Mouse (Mus musculus) hindbrain, embryonic 14.5 days (tissue): ENCODE results near the gene Nlrp6. TPM values are rescaled to one million over a fixed set of nuclear protein-coding genes. Genes with fewer than 3 reads are reported as not detected.
"Not testable (repeated sequence)": the region's sequence is repeated elsewhere in the genome, so short reads cannot be mapped to it uniquely, and the experiment has no call there.

Experiments
- ATAC-seq: fragments of 200-750 bp; cut with Nextera tagmentation; 2 replicates; pipeline ENCODE4 v1.8.0; 2017; ENCODE audit warnings: moderate number of reproducible peaks, mild to moderate bottlenecking, moderate TSS enrichment, moderate library complexity; ENCODE audit not compliant: low FRiP score
- DNase-seq: peaks from one replicate; pipeline ENCODE4 v3.0.0-alpha.2; 2015; ENCODE audit warnings: low spot score
- H3K27ac ChIP-seq: fragments of 300-500 bp; sonication (generic); 2 replicates; pipeline ENCODE4 v1.5.1; 2014; ENCODE audit warnings: mild to moderate bottlenecking, moderate library complexity
- H3K27me3 ChIP-seq: fragments of 300-500 bp; sonication (generic); 2 replicates; pipeline ENCODE4 v1.6.1; 2014; ENCODE audit warnings: mild to moderate bottlenecking, low read length, mixed read lengths; ENCODE audit not compliant: control insufficient read depth, insufficient read depth
- H3K36me3 ChIP-seq: fragments of 300-500 bp; sonication (generic); replicated peaks from 2 replicates; pipeline ENCODE4 v1.6.1; 2014; ENCODE audit not compliant: control insufficient read depth, insufficient read depth
- H3K4me1 ChIP-seq: fragments of 300-500 bp; sonication (generic); replicated peaks from 2 replicates; pipeline ENCODE4 v1.6.1; 2014; ENCODE audit warnings: antibody characterized with exemption, low read length, mixed read lengths; ENCODE audit not compliant: control insufficient read depth, insufficient read depth
- H3K4me2 ChIP-seq: fragments of 300-500 bp; sonication (generic); replicated peaks from 2 replicates; pipeline ENCODE4 v1.6.1; 2014; ENCODE audit warnings: mild to moderate bottlenecking, moderate library complexity
- H3K4me3 ChIP-seq: fragments of 300-500 bp; sonication (generic); replicated peaks from 2 replicates; pipeline ENCODE4 v1.5.1; 2014; ENCODE audit warnings: mild to moderate bottlenecking, low read length
- H3K9ac ChIP-seq: fragments of 300-500 bp; sonication (generic); 2 replicates; pipeline ENCODE4 v1.6.1; 2014
- H3K9me3 ChIP-seq: fragments of 300-500 bp; sonication (generic); 2 replicates; pipeline ENCODE4 v1.6.1; 2016; ENCODE audit warnings: low read length; ENCODE audit not compliant: control insufficient read depth
- WGBS: fragments of 180-500 bp; shearing (Covaris S2); extraction: QIAGEN DNeasy Blood & Tissue Kit; methylation state at CpG from one replicate; pipeline ENCODE4 v1.1.7; 2014; 5-methylcytosine and 5-hydroxymethylcytosine counted together
- polyA plus RNA-seq: library from polyadenylated mRNA; unstranded; fragments of >200 nt; fragmentation: Nextera tagmentation; extraction: Ambion mirVana; gene quantifications from 2 replicates; pipeline ENCODE4 v1.2.1, GENCODE M21; 2014

The Nlrp6 gene
- polyA plus RNA-seq, 1 experiment from 2014 or later, result 0.60 TPM

DNA sequence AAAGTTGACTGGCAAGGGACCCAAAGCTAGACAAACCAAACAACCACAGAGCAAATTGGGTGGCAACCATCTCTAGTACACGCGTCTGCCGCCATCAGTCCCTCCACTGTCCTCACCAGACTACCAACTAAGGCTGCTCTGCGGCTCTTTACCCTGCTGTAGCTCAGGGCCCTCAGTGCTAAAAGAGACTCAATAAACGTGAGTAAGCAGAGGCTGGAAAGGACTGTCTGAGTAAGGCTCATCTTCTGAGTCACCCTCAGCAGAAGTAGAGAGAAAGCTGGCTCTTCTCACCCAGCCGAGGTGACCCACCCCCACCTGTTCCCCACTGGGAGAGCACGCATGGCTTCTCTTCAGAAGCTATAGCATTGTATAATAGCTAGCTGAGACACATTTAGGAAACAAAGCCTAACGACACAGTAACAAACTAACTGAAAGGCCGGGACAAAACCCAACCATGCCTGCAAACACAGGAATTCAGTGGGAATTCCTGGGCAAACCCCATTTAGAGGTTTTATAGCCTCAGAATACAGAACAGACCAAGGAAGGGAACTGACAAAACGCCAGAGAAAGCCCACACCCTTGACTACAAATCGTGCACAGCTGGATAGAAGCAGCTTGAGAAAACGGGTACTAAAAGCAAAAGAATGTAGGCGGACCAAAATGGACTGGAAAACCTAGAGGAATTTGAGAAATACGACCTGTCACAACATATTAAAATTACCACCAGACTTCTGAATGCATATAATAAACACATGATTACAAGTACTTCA, 52.9 kb downstream of the Nlrp6 start:
- 16% methylated on average over 14 of the region's 14 CpGs for WGBS
- Histone ChIP-seq H3K4me3 (no peak overlapping the region), H3K27me3 (0 out of 2 replicates have a peak, but pooled peaks cover 5% of the 10 kb centered on the region), H3K9me3 (no peaks in the 10 kb centered on the region), H3K36me3 (no peaks in the 10 kb centered on the region), H3K9ac (no peak overlapping the region), H3K4me1 (peaks cover 3% of the 10 kb centered on the region; the same call in 1 of the 2 replicates), H3K27ac (no peak overlapping the region), H3K4me2 (no peak overlapping the region)
- ATAC-seq (no peak), DNase-seq (no peak)

DNA sequence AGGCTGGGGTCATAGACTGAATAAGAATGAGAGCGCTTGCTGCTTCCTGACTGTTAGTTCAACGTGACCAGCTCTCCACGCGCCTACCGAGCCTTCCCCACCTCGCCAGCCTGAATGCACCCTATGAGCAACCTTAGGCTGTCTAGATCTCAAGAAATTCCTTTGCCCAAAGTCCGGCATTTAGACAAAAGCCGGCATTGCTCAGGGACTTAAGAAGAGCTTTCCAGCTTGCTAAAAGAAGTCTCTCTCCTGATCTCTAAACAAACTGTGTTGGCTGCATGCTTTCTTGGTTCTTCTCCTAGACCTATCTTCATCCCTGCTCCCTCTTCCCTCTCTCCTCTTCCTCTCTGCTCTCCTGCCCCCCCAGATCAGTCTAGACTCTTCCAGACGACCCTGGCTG, 54.2 kb downstream of the Nlrp6 start:
- ATAC-seq (no peak), DNase-seq (no peak)
- no peak overlapping the region for H3K27ac ChIP-seq
- WGBS, result 16% methylated on average over 9 of the region's 9 CpGs
- H3K9me3 ChIP-seq, result no peaks in the 10 kb centered on the region
- H3K4me2 ChIP-seq, result no peak overlapping the region
- peaks cover 3% of the 10 kb centered on the region; the same call in 1 of the 2 replicates for H3K4me1 ChIP-seq
- H3K36me3 ChIP-seq, result no peaks in the 10 kb centered on the region
- no peak overlapping the region for H3K4me3 ChIP-seq
- 0 out of 2 replicates have a peak, but pooled peaks cover 5% of the 10 kb centered on the region for H3K27me3 ChIP-seq
- H3K9ac ChIP-seq, result no peak overlapping the region

- no peaks in the 10 kb centered on the region for H3K9me3 ChIP-seq
- H3K27me3 ChIP-seq, result 0 out of 2 replicates have a peak, but pooled peaks cover 5% of the 10 kb centered on the region
- no peak overlapping the region for H3K4me2 ChIP-seq
- H3K36me3 ChIP-seq, result no peaks in the 10 kb centered on the region
- 31% methylated on average over 3 of the region's 3 CpGs for WGBS
- H3K4me3 ChIP-seq, result no peak overlapping the region
- no peak overlapping the region for H3K9ac ChIP-seq
- H3K4me1 ChIP-seq, result peaks cover 3% of the 10 kb centered on the region; the same call in 1 of the 2 replicates
- no peak for ATAC-seq
- no peak for DNase-seq
- no peak overlapping the region for H3K27ac ChIP-seq
Observed at GRCm38 (mm10) chr7:140975465-140975864, 54.8 kb downstream of the Nlrp6 start.

GRCm38 (mm10) chr7:140976720-140977119, 56.0 kb downstream of the Nlrp6 start:
- WGBS, result 92% methylated on average over 9 of the region's 9 CpGs
- not testable (repeated sequence) for H3K36me3 ChIP-seq, H3K4me3 ChIP-seq, H3K27me3 ChIP-seq, DNase-seq, H3K4me2 ChIP-seq, H3K4me1 ChIP-seq, H3K27ac ChIP-seq, H3K9ac ChIP-seq, ATAC-seq, H3K9me3 ChIP-seq

Other genes with a start within 250 kb of the Nlrp6 start
- not detected in 2 replicates for gene Olfr45, start 239.0 kb upstream of the Nlrp6 start, polyA plus RNA-seq
- gene Olfr541, start 223.6 kb upstream of the Nlrp6 start, polyA plus RNA-seq, result not detected in 2 replicates
- gene Cyp2e1, start 157.2 kb upstream of the Nlrp6 start, polyA plus RNA-seq, result not detected in 2 replicates
- gene Syce1, start 133.1 kb upstream of the Nlrp6 start, polyA plus RNA-seq, result 0.47 and 0.62 TPM in 2 replicates
- gene Zfp941, start 98.7 kb upstream of the Nlrp6 start, polyA plus RNA-seq, result 33.7 and 33.9 TPM in 2 replicates
- gene Urah, start 85.9 kb upstream of the Nlrp6 start, polyA plus RNA-seq, result 0.31 TPM in 1 of 2 replicates, not detected in the other
- not detected in 2 replicates for gene Scgb1c1, start 75.4 kb upstream of the Nlrp6 start, polyA plus RNA-seq
- gene Odf3, start 73.1 kb upstream of the Nlrp6 start, polyA plus RNA-seq, result 0.14 TPM in 1 of 2 replicates, not detected in the other
- gene Gm45785, start 64.6 kb upstream of the Nlrp6 start, polyA plus RNA-seq, result 0.35 TPM in 1 of 2 replicates, not detected in the other
- gene Ric8a, start 63.9 kb upstream of the Nlrp6 start, polyA plus RNA-seq, result 92.8 and 96.6 TPM in 2 replicates
- gene Bet1l, start 63.3 kb upstream of the Nlrp6 start, polyA plus RNA-seq, result 40.1 and 50.5 TPM in 2 replicates
- gene Psmd13, start 38.9 kb upstream of the Nlrp6 start, polyA plus RNA-seq, result 177 and 185 TPM in 2 replicates
- gene Sirt3, start 38.6 kb upstream of the Nlrp6 start, polyA plus RNA-seq, result 44.4 and 47.5 TPM in 2 replicates
- gene Cox8b, start 20.5 kb upstream of the Nlrp6 start, polyA plus RNA-seq, result not detected in 2 replicates
- gene Pgghg, start 20.5 kb downstream of the Nlrp6 start, polyA plus RNA-seq, result 8.2 and 9.2 TPM in 2 replicates
- 0.55 TPM in 1 of 2 replicates, not detected in the other for gene Ifitm5, start 29.4 kb downstream of the Nlrp6 start, polyA plus RNA-seq
- gene Gm45717, start 35.0 kb downstream of the Nlrp6 start, polyA plus RNA-seq, result not detected in 2 replicates
- 201 and 234 TPM in 2 replicates for gene Ifitm2, start 35.1 kb downstream of the Nlrp6 start, polyA plus RNA-seq
- gene Ifitm1, start 46.3 kb downstream of the Nlrp6 start, polyA plus RNA-seq, result 16.8 and 21.9 TPM in 2 replicates
- gene Ifitm3, start 89.9 kb downstream of the Nlrp6 start, polyA plus RNA-seq, result 28.3 and 45.1 TPM in 2 replicates
- gene Ifitm6, start 97.0 kb downstream of the Nlrp6 start, polyA plus RNA-seq, result 0.95 and 1.1 TPM in 2 replicates
- gene Gm17387, start 108.2 kb downstream of the Nlrp6 start, polyA plus RNA-seq, result not detected in 2 replicates
- 38.4 and 41.5 TPM in 2 replicates for gene B4galnt4, start 140.2 kb downstream of the Nlrp6 start, polyA plus RNA-seq
- not detected in 2 replicates for gene Pkp3, start 157.3 kb downstream of the Nlrp6 start, polyA plus RNA-seq
- 2.5 and 3.1 TPM in 2 replicates for gene Sigirr, start 179.7 kb downstream of the Nlrp6 start, polyA plus RNA-seq
- 0.27 and 0.32 TPM in 2 replicates for gene Ano9, start 196.9 kb downstream of the Nlrp6 start, polyA plus RNA-seq
- gene Ptdss2, start 201.5 kb downstream of the Nlrp6 start, polyA plus RNA-seq, result 86.1 and 92.0 TPM in 2 replicates